Mouse (Mus musculus): Measurements from ENCODE around the gene Sh3bp1. TPM values are rescaled to one million over a fixed set of nuclear protein-coding genes. Genes with fewer than 3 reads are reported as not detected.

Gene Sh3bp1
- polyA plus RNA-seq (2015; fragmentation: Nextera tagmentation; extraction: Ambion mirVana), result 27.7 and 39.1 TPM in 2 replicates

DNA sequence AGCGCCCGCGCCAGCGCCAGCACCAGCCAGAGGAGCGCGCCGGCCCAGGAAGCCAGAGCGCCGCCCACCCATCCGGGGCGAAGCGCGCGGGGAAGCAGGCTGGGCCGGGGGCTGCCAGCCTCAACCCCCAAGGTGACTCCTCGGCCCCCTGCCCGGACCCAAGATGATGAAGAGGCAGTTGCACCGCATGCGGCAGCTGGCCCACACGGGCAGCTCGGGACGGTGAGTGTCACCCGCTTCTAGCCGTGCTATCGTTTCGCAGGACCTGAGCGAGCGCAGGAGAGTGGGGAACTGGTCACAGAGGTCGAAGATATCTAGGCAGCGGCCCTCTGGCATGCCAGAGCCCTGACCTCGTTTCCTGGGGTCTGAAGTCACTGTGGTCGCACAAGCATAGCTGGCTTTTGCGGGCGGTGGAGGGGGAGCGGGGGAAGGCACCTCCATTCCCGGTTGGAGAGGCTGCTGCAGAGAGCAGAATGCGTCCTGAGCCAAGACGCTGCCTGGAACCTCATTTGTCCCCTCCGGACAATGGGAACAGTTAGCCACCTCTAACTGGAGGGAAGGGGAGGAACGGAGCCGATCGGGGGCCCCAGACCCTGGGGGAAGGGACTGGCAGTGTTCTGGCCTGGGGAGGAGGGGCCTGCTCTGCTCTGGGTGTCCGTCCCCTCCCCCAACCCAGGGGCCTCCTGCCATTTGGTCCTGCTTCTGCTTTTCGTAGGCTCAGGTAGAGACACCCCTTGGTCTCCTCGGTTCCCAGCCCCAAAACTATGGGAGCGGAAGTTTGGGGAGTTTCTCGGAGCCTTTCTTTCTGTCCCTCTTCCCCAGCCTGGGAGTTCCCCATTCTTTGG is at the start of gene Sh3bp1:
TSS of gene Sh3bp1 (plus strand) at position 29 of the 845 bp plus-strand sequence.
- DNase-seq (ENCODE audit: low spot score), result peak; percentile 80

DNA sequence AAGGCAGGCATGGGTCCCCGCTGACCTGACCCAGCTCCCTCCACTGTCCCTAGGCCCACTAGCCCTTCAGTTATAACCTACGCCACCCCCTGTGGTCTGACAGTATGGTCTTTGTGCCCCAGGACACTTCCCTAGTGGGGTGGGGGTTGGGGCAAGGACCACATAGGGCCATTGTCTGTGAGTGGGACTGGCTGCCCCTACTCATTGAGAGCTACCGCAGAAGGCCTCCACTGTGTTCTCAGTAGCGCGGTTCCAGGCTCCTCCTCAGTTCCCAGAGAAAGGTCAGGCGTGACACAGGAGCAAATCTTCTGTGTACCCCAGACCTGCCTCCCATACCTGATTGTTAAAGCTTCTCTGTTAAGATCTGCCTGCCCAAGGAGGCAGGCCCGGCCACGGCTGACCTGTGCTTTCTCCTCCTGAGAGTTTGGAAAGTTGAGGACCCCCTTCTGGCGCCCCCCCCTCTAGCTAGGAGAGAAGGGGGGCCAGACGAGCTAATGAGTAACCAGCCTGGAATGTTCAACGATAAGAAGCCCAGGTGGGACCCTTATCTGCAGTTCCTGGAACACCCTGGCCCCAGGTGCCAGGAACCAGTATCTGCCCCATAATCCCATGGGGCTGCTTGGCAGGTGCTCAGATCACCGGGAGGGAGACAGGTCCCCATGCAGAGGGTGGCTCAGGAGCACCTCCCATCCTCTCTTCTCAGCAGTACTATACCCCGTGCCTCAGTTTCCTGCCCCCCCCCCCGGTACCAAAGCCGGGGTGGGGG is 49.3 kb upstream of the Sh3bp1 start:
- no peak for DNase-seq (ENCODE audit: low spot score)

DNA sequence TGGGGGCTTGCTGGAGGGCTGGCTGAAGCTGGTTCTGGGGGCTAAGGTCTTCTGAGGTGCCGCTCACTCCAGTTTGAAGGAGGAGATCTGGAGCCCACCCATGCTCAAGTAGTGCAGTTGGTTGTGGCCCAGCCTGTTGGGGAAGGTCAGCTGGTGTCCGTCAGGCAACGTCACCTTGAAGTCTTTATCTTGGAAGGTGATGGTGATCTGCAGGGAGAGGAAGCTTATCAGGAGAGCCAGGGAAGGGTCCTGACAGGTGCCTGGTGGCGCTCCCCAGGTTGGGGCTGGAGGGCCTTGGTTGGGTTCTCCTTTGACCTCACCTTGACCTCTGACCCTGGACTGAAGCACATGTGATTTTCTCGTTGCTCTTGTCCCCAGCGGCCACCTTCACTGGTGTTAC is 48.6 kb upstream of the Sh3bp1 start:
- DNase-seq (ENCODE audit: low spot score), result no peak

DNA sequence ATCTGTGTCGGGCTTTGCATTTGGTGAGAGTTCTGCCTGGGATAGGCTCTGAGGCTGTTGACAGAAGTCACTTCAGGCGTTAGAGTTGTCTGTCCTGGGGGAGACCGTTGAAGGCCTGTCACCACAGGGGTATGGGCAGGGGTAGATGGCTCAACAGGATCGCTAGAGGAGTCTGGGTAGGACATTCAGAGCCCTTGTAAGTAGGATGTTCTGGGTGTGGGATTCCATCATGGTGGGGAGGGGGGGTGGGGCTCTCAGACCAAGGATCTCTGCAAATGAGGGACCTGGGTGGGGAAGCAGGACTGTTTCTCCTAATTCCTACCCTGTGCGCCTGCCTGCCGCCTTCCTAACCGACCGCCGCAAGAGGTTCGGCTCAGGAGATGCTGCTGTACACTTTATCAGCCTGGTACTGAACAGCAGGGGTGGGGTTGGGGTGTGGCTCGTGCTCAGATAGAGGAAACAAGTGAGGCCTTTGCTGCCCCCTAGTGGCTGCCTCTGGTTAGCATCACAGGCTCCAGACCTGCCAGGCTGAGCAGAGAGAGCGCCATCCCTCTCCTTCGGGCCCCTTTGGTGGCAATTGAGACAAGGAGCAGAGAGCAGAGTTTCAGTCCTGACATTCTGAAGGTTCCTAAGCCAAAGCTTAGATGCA is 47.9 kb upstream of the Sh3bp1 start:
- DNase-seq (ENCODE audit: low spot score), result peak; percentile 86

DNA sequence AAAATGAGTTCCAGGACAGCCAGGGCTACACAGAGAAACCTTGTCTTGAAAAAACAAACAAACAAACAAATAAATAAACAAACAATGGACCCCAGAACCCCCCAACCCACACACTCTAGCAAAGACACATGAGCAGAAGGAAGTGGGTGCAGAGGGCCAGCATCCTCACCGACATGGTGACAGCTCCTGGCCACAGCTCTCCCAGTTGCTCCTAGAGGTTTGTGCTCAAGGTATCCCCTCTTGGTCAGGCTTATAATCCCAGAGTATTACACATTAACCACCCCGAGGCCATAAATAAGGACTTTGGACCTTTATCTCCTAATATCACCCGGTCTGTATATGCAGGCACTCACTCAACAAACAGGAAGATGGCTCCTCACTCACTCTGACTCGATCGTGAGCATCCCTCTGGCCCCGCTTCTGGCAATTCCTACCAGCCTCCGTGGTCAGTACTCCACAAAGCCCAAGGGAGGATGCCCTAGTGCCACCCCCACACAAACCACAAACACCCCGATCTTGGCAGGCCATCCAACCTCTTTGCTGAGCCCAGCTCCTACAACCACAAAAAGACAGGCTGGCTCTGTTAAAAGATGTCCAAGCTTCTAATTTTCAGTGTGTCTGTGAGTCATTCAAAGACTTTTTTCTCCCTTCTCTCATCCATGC is 44.1 kb upstream of the Sh3bp1 start, which contains the start of gene Lgals2:
TSS of gene Lgals2 (minus strand) at position 227 of the 663 bp plus-strand sequence.
- DNase-seq (ENCODE audit: low spot score), result no peak

DNA sequence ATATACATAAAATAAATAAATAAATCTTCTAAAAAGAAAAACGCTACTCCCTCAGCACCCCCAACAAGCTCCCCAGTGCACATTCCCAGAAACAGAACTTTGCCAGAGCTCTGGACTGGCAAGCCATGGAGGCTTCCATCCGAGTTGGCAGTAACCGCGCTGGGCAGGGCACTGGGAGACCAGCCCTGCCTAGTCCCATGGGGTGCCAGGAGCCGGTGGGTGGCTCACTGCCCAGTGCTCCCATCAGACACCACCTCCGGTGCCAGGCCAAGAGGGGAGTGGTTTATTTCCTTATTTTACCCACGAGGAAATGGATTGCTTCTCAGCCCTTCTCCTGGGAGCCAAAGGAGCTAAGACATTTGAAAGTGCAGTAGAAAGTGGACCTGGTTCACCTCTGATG is 42.6 kb upstream of the Sh3bp1 start:
- no peak for DNase-seq (ENCODE audit: low spot score)

DNA sequence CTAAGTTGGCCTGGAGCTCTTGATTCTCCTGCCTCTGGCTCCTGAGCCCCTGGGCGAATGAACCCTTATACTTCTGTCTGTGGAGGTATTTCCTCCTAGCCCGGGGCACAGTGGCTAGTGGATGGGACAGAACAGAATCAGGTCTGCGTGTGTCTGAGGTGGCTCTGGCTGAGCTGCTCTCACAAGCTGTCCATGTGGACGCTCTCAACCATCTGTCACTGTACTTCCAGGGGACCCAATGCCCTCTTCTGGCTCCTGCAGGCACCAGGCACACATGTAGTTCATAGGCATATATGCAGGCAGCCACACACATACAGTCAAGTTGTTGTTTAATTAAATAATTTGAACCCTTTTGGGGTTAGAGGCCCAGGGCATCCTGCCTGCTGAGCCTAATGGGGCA is 40.3 kb upstream of the Sh3bp1 start:
- DNase-seq (ENCODE audit: low spot score), result no peak

DNA sequence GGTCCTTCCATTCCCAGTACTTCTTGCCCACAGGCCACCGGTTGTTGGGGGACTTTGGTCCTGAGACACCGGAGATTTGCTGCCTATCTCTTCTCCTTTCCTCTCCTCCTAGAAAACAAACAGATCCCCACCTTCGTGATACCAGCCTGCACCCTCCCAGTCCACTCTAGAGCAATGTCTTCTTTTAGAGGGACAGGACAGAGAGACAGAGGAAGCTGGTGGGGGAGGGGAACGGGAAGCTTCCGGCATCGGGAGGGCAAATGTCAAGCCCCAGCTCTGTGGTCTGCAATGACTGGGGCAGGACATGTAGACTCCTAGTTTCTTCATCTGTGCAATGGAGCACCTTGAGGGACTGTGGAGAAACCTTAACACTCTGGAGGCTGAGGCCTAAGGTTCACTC is 39.9 kb upstream of the Sh3bp1 start:
- DNase-seq (ENCODE audit: low spot score), result peak; percentile 51

DNA sequence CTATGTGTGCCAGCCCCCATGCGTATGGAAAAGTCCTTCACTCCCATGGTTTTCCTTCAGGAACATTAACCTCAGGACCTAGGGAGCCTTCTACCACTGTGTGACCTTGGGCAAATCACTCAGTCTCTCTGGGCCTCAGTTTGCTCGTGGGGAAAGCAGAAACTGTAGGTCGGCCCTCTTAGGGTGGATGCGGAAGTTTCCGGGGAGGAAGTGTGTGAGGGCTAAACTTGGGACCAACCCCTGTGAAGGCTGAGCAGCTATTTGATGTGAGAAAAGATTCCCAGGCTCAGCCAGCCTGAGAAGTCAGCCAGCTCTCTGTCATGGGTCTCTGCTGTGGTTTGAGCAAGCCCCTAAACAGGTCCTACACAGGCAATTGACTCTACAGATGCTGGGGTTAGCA is 37.3 kb upstream of the Sh3bp1 start:
- DNase-seq (ENCODE audit: low spot score), result no peak

DNA sequence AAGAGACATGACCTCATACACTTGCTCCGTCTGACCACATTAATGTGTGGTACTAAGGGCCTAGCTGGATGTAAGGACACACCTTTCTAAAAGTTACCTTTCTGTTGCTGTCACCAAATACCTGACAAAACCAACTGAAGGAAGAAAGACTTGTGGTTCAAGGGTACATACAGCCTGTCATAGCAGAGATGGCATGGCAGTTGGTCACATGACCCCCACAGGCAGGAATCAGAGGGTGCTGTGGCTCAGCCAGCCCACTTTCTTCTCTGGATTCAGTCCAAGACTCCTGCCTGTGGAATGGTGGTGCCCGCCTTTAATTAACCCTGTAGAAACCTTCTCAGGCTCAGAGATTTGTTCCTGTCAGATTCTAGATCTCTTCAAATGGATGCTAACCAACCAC is 36.4 kb upstream of the Sh3bp1 start:
- DNase-seq (ENCODE audit: low spot score), result no peak

DNA sequence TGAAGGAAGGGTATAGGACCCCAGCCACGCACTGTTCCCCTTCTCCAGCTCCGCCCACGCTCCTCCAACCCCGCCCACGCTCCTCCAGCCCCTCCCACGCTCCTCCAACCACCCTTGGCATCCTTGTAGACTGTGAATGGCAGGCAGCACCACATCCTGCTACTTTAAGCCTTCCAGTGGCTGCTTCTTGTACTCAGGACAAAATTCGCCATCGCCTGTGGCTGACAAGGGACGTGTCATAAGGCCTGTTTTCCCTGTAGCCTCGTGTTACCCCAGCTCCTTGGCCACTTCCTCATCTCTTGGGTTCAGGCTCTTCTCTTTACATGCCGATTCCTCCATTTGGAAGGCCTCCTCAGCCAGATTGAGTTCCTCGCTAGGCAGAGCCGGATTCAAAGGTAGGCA is 35.7 kb upstream of the Sh3bp1 start:
- DNase-seq (ENCODE audit: low spot score), result peak; percentile 53

DNA sequence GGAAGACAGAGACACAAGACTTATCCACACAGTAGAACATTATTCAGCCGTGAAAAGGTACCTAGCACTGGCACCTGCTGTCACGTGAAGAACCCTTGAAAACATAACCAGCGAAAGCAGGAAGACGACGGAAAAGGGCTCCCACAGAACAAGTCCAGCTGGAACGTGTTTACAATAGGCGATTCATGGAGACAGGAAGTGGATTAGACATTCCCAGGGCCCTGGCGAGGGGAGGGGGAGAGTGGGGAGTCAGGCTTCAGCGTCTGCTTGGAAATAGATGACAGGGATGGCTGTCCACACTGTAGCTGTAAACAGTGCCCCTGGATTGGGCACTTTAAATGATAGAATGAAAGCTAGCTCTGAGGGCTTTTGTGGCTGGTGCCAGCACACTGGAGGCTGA is 31.2 kb upstream of the Sh3bp1 start:
- DNase-seq (ENCODE audit: low spot score), result no peak

DNA sequence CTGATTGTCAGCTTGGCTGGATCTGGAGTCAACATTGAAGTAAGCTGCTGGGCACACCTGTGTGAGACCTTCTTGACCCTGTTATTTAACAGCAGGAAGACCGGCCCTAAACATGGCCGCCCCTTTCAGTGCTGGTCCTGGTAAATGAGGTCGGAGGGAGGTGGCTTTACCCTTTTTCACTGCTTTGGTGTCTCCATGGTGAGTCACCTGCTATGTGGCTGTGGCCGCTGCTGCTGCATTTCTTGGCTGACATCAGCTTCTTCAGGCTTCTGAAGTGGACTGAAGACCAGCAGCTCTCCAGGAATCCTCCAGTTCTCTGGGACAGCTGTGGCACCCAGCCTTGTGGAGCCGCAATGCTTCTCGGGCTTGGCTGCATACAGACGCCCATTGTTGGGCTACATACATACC is 30.7 kb upstream of the Sh3bp1 start:
- DNase-seq (ENCODE audit: low spot score), result no peak

DNA sequence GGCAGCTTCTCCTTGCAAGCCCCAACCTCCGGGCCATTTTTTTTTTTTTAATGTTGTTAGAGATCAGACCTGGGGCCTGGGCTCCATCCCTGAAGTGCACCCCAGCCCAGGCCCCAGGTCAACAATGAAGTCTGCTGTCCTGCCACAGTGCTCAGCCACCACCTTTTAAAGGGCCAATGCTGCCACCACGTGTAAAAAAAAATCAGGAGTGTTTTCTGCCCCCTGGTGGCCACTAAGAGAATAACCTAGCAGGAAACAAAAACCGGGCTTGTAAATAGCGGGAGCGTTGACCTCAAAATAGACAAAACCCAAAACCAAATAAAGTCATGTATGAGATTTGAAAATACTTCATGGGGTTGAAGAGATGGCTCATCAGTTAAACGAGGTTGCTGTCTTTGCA is 29.8 kb upstream of the Sh3bp1 start:
- DNase-seq (ENCODE audit: low spot score), result peak; percentile 74

DNA sequence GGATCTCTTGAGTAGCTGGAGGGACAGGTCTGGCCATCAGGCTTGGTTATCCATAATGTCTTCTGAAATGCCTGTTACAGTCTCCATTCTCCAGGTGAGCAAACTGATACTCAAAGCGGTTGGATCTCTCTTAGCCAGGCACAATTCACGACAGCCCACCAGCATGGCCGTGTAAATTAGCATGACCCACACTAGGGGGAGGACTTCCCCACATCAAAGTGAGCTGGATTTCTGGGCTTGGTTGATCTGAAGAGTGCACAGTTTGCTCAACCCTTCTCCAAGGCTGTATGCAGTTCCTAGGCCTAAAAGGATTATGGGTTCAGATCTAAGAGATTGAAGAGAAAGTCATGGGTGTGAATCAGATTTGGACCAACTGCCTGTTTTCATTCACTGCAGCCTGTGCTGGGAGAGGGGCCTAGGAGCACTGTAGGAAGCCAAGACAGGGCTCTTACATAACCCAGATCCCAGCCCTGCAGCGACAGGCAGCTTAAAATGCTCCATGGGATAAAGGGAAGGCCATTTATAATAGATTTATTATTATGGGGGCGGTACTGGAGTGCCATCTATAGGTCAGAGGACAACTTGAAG is 27.5 kb upstream of the Sh3bp1 start:
- DNase-seq (ENCODE audit: low spot score), result peak; percentile 23

DNA sequence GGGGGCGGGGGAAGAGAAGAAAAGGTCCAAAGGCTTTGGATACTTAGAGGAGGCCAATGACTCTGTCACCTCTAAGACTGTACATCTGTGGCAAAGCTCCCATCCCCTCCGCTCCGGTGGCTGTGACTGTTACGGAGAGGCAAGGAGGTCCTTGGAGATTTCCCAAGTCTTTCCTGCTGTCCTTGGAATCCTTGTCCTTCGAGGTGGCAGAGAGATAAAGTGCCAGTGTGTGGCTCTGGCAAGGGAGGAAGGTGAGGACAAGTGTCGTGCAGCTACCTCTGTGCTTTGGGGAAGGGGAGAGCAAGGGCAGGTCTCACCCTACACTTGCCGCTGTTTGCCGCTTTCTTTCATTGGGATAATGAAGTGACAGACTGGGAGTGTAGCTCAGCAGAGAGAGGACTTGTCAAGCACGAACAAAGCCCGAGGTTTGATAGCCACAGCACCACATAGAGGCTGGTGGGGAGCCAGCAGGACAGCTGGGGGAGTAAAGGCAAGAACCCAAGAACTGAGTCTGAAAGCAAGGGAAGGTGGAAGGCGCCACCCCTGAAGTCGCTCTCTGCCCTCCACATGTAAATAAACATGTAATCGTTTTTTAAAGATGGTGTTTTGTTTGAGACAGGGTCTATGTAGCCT is 25.6 kb upstream of the Sh3bp1 start:
- no peak for DNase-seq (ENCODE audit: low spot score)

DNA sequence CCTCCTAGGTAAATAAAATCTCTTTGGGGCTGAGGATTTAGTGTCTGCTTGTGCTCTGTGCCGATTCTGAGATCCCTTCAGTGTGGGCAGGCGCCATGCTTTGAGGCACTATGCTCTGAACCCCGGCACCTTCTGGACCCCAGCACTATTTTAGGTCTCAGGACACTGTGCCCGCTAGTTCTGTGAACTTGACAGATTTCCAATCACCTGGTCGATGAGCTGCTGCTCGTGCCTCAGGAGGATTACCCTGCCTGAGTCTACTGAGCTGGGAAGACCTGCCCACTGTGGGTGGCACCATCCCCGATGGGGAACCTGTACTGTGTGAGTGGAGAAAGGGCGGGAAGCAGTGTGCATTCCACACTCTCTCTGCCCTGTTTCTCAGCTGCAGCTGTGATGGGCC is 24.6 kb upstream of the Sh3bp1 start:
- DNase-seq (ENCODE audit: low spot score), result no peak

DNA sequence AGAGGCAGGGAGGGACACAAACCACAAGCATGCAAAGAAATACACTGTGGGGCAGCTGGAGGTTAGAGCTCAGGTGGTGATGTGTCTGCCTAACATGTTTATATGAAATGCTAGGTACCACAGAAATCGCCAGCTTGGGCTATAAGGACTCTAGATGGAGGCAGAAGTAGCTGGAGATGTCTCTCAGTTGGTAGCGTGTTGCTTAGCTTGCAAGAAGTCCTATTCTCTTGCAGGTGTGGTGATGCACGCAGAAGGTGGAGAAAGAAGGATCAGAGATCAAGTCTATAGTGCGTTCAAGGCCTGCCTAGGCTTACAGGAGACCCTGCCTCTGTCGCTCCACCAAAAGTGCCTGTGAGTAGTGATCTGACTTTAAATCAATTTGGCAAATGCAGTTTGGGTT is 24.0 kb upstream of the Sh3bp1 start:
- DNase-seq (ENCODE audit: low spot score), result no peak

DNA sequence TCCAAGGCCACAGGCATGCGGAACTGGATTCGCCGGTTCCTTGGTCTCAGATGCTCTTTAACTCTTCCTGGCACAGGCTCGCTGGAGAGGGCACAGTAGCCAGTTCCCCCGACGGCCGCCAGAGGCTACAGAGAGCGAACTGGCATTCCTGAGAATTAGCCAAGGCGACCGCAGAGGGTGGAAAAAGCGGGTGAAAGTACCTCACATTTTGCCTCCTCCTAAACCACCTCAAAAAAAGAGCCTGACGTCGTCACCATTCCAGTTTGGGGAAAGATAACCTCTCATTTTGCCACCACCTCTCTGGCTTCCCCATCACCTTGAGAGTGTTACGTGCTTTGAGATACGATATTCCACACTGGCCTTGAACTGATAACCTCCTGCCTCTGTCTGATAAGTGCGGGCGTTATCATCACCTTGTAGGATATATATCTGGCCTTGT is 23.3 kb upstream of the Sh3bp1 start:
- peak; percentile 67 for DNase-seq (ENCODE audit: low spot score)

DNA sequence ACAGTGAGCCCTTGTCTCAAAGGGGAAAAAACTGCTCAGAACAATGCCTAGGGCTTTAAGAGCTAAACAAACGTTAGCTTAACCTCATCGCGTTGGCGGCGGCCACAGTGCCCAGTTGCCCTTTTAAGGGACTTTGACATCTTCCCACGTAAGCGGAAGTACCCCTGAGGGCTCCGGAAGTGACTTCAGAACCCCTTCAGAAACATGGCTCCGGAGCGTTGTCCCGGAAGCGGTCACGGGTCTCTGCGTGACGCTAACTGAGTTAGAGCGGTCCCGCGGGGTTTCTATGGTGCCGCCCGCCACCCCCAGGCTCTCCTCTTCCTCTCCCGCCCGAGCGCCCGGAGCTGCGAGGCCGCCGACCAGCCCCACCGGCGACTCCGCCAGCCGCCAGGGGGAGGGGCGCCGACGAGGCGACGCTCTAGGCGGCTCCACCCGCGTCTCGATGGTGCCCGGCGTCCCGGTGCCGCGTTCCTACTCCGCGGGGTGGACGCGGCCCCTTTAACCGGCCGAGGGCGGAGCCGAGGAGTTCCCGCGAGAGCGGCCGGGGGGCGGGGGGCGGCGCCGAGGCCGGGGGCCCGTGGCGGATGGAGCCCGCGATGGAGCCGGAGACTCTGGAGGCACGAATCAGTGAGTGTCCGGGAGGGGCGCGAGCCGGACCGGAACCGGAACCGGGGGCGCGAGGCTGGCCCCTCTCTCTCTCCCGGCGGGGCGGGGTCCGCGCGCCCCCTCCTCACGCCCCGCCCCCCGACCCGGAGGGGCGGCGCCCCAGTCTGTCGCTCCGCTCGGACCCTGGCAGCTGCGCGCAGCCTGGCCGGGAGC is 22.4 kb upstream of the Sh3bp1 start, which contains the start of gene Gga1:
TSS of gene Gga1 (plus strand) at position 200 of the 819 bp plus-strand sequence.
- peak; percentile 96 for DNase-seq (ENCODE audit: low spot score)
